Mouse (Mus musculus) MEL (cell line): ENCODE data around the gene Akt1s1. TPM values are rescaled to one million over a fixed set of nuclear protein-coding genes. Genes with fewer than 3 reads are reported as not detected.

Source experiments
- DNase-seq: peaks from one replicate; pipeline ENCODE4 v3.0.0; 2011; ENCODE audit warnings: low read depth, low spot score
- H3K27ac ChIP-seq: 2 replicates; pipeline ENCODE4 v1.5.1; 2012; ENCODE audit warnings: low read depth, mild to moderate bottlenecking, control low read depth, low read length, moderate library complexity; ENCODE audit not compliant: control insufficient read depth
- H3K27me3 ChIP-seq, 2 experiments: fragments of 150-350 bp in 1 of 2; sonication (generic) in 1 of 2; 2 replicates each; pipeline ENCODE4 v1.6.1; 2012; ENCODE audit warnings: low read length in 2 of 2, mild to moderate bottlenecking in 2 of 2, improper control_type of control experiment in 1 of 2, moderate library complexity in 1 of 2; ENCODE audit not compliant: insufficient read depth in 2 of 2, control insufficient read depth in 1 of 2
- H3K36me3 ChIP-seq, 2 experiments: 2 replicates each; pipeline ENCODE4 v1.6.1; 2012 to 2014; ENCODE audit warnings: low read length in 2 of 2, improper control_type of control experiment in 1 of 2, inconsistent platforms in 1 of 2, mild to moderate bottlenecking in 1 of 2; ENCODE audit not compliant: insufficient read depth in 2 of 2, control insufficient read depth in 1 of 2
- H3K4me1 ChIP-seq, 2 experiments: fragments of 150-350 bp in 1 of 2; sonication (generic) in 1 of 2; 2 replicates each; pipeline ENCODE4 v1.6.1; 2012; ENCODE audit warnings: low read length in 2 of 2, improper control_type of control experiment in 1 of 2, mild to moderate bottlenecking in 1 of 2; ENCODE audit not compliant: insufficient read depth in 2 of 2, control insufficient read depth in 1 of 2
- H3K4me3 ChIP-seq, 2 experiments: fragments of 150-350 bp in 1 of 2; sonication (generic) in 1 of 2; 2 replicates each; pipeline ENCODE4 v1.5.1; 2012; ENCODE audit warnings: low read depth in 2 of 2, low read length in 2 of 2, mild to moderate bottlenecking in 2 of 2, moderate library complexity in 2 of 2, control low read depth in 1 of 2, improper control_type of control experiment in 1 of 2; ENCODE audit not compliant: control insufficient read depth in 1 of 2, insufficient read depth in 1 of 2
- H3K79me2 ChIP-seq: 2 replicates; pipeline ENCODE4 v1.6.1; 2012; ENCODE audit warnings: mild to moderate bottlenecking, low read length, moderate library complexity; ENCODE audit not compliant: control insufficient read depth, poor library complexity, insufficient read depth
- H3K9ac ChIP-seq: 2 replicates; pipeline ENCODE4 v1.6.1; 2012; ENCODE audit warnings: low read depth, mild to moderate bottlenecking, control low read depth, low read length, moderate library complexity; ENCODE audit not compliant: control insufficient read depth, poor library complexity, severe bottlenecking
- H3K9me3 ChIP-seq: fragments of 150-350 bp; sonication (generic); replicated peaks from 2 replicates; pipeline ENCODE4 v1.6.1; 2012; ENCODE audit warnings: mild to moderate bottlenecking, low read length, improper control_type of control experiment, moderate library complexity; ENCODE audit not compliant: insufficient read depth
- BHLHE40 ChIP-seq: IDR thresholded peaks from 2 replicates; pipeline ENCODE4 v1.6.1; 2012; ENCODE audit warnings: low read depth, mild to moderate bottlenecking, inconsistent platforms, low read length, improper control_type of control experiment, borderline replicate concordance
- CHD2 ChIP-seq: IDR thresholded peaks from 2 replicates; pipeline ENCODE4 v1.6.1; 2011; ENCODE audit warnings: low read length, improper control_type of control experiment
- CTCF ChIP-seq, 3 experiments: IDR thresholded peaks in 2 of 3; conservative IDR thresholded peaks in 1 of 3; 2 replicates each; pipeline ENCODE4 v1.5.1; 2011 to 2012; ENCODE audit warnings: low read length in 3 of 3, low read depth in 2 of 3, mild to moderate bottlenecking in 2 of 3, improper control_type of control experiment in 1 of 3, inconsistent platforms in 1 of 3, mixed read lengths in 1 of 3, moderate library complexity in 1 of 3; ENCODE audit not compliant: control insufficient read depth in 1 of 3, insufficient read depth in 1 of 3, poor library complexity in 1 of 3, severe bottlenecking in 1 of 3
- E2F4 ChIP-seq: IDR thresholded peaks from 2 replicates; pipeline ENCODE4 v1.6.1; 2011; ENCODE audit warnings: low read depth, low read length, improper control_type of control experiment, borderline replicate concordance
- EP300 ChIP-seq, 2 experiments: IDR thresholded peaks; 2 replicates each; pipeline ENCODE4 v1.6.1; 2011; ENCODE audit warnings: improper control_type of control experiment in 2 of 2, low read length in 2 of 2, low read depth in 1 of 2, mild to moderate bottlenecking in 1 of 2
- ETS1 ChIP-seq: IDR thresholded peaks from 2 replicates; pipeline ENCODE4 v1.6.1; 2012; ENCODE audit warnings: low read depth, mild to moderate bottlenecking, inconsistent platforms, low read length, improper control_type of control experiment, moderate library complexity
- GATA1 ChIP-seq: IDR thresholded peaks from 2 replicates; pipeline ENCODE4 v1.6.1; 2011; ENCODE audit warnings: low read depth, low read length, improper control_type of control experiment
- HCFC1 ChIP-seq: IDR thresholded peaks from 2 replicates; pipeline ENCODE4 v1.6.1; 2012; ENCODE audit warnings: low read depth, mild to moderate bottlenecking, inconsistent platforms, low read length, improper control_type of control experiment, moderate library complexity
- JUND ChIP-seq: IDR thresholded peaks from 2 replicates; pipeline ENCODE4 v1.6.1; 2011; ENCODE audit warnings: low read depth, mild to moderate bottlenecking, improper control_type of control experiment, low read length
- MAFK ChIP-seq: IDR thresholded peaks from 2 replicates; pipeline ENCODE4 v1.6.1; 2011; ENCODE audit warnings: low read depth, mild to moderate bottlenecking, low read length, improper control_type of control experiment, borderline replicate concordance
- MAZ ChIP-seq: IDR thresholded peaks from 2 replicates; pipeline ENCODE4 v1.6.1; 2012; ENCODE audit warnings: low read depth, mild to moderate bottlenecking, inconsistent platforms, low read length, improper control_type of control experiment
- MEF2A ChIP-seq: IDR thresholded peaks from 2 replicates; pipeline ENCODE4 v1.6.1; 2014; ENCODE audit warnings: low read depth, mild to moderate bottlenecking, inconsistent platforms, low read length, improper control_type of control experiment; ENCODE audit not compliant: poor library complexity, insufficient replicate concordance, severe bottlenecking; ENCODE audit errors: extremely low read depth
- MXI1 ChIP-seq: IDR thresholded peaks from 2 replicates; pipeline ENCODE4 v1.6.1; 2011; ENCODE audit warnings: mild to moderate bottlenecking, low read depth, low read length, improper control_type of control experiment
- MYB ChIP-seq: IDR thresholded peaks from 2 replicates; pipeline ENCODE4 v1.6.1; 2011; ENCODE audit warnings: mild to moderate bottlenecking, low read depth, low read length, improper control_type of control experiment
- NRF1 ChIP-seq: IDR thresholded peaks from 2 replicates; pipeline ENCODE4 v1.6.1; 2014; ENCODE audit warnings: low read depth, mild to moderate bottlenecking, inconsistent platforms, low read length, improper control_type of control experiment, moderate library complexity; ENCODE audit not compliant: poor library complexity, insufficient read depth, severe bottlenecking
- POLR2AphosphoS2 ChIP-seq: IDR thresholded peaks from 2 replicates; pipeline ENCODE4 v1.6.1; 2011; ENCODE audit warnings: low read length, improper control_type of control experiment
- POLR2AphosphoS5 ChIP-seq: IDR thresholded peaks from 2 replicates; pipeline ENCODE4 v1.6.1; 2012; ENCODE audit warnings: low read depth, borderline replicate concordance, mild to moderate bottlenecking, inconsistent platforms, low read length, moderate library complexity, mixed read lengths
- RAD21 ChIP-seq: IDR thresholded peaks from 2 replicates; pipeline ENCODE4 v1.6.1; 2011; ENCODE audit warnings: mild to moderate bottlenecking, low read depth, low read length, improper control_type of control experiment
- RCOR1 ChIP-seq: IDR thresholded peaks from 2 replicates; pipeline ENCODE4 v1.6.1; 2012; ENCODE audit warnings: low read depth, mild to moderate bottlenecking, inconsistent platforms, low read length, improper control_type of control experiment
- SMC3 ChIP-seq: IDR thresholded peaks from 2 replicates; pipeline ENCODE4 v1.6.1; 2011; ENCODE audit warnings: low read depth, low read length, improper control_type of control experiment
- TAL1 ChIP-seq: IDR thresholded peaks from 2 replicates; pipeline ENCODE4 v1.6.1; 2012; ENCODE audit warnings: mild to moderate bottlenecking, inconsistent platforms, low read length, moderate library complexity, mixed read lengths
- TBP ChIP-seq: IDR thresholded peaks from 2 replicates; pipeline ENCODE4 v1.8.0; 2011; ENCODE audit warnings: low read depth, low read length, improper control_type of control experiment
- TCF12 ChIP-seq: IDR thresholded peaks from 2 replicates; pipeline ENCODE4 v1.6.1; 2014; ENCODE audit warnings: low read depth, mild to moderate bottlenecking, inconsistent platforms, low read length, improper control_type of control experiment, moderate library complexity
- UBTF ChIP-seq: IDR thresholded peaks from 2 replicates; pipeline ENCODE4 v1.6.1; 2012; ENCODE audit warnings: low read depth, mild to moderate bottlenecking, inconsistent platforms, low read length, improper control_type of control experiment, moderate library complexity, borderline replicate concordance; ENCODE audit not compliant: insufficient read depth
- USF1 ChIP-seq: IDR thresholded peaks from 2 replicates; pipeline ENCODE4 v1.6.1; 2014; ENCODE audit warnings: low read depth, mild to moderate bottlenecking, inconsistent platforms, low read length, improper control_type of control experiment, moderate library complexity
- USF2 ChIP-seq, 2 experiments: IDR thresholded peaks; 2 replicates each; pipeline ENCODE4 v1.6.1; 2011 to 2012; ENCODE audit warnings: improper control_type of control experiment in 2 of 2, low read length in 2 of 2, borderline replicate concordance in 1 of 2, inconsistent platforms in 1 of 2, low read depth in 1 of 2, mild to moderate bottlenecking in 1 of 2; ENCODE audit not compliant: insufficient read depth in 1 of 2
- ZKSCAN1 ChIP-seq: IDR thresholded peaks from 2 replicates; pipeline ENCODE4 v1.6.1; 2012; ENCODE audit warnings: low read depth, mild to moderate bottlenecking, inconsistent platforms, low read length, improper control_type of control experiment, moderate library complexity
- ZMIZ1 ChIP-seq: IDR thresholded peaks from 2 replicates; pipeline ENCODE4 v1.6.1; 2012; ENCODE audit warnings: low read depth, mild to moderate bottlenecking, inconsistent platforms, low read length, improper control_type of control experiment, moderate library complexity
- ZNF384 ChIP-seq: IDR thresholded peaks from 2 replicates; pipeline ENCODE4 v1.6.1; 2012; ENCODE audit warnings: low read depth, mild to moderate bottlenecking, inconsistent platforms, low read length, improper control_type of control experiment
- polyA plus RNA-seq, 2 experiments: library from polyadenylated mRNA; stranded (reverse) in 1 of 2; unstranded in 1 of 2; fragments of >175 nt in 1 of 2; fragments of >200 nt in 1 of 2; gene quantifications; 2 replicates each; pipeline versions ENCODE4 v1.2.1 to v1.2.4; 2012; ENCODE audit warnings: low replicate concordance in 2 of 2, low read depth in 1 of 2; ENCODE audit not compliant: insufficient read length in 2 of 2, insufficient read depth in 1 of 2, missing spikeins in 1 of 2
- total RNA-seq: library from RNA; depleted of rRNA; stranded (reverse); fragments of 300-350 nt; gene quantifications from 2 replicates; pipeline ENCODE4 v1.2.3, GENCODE M21; 2012

Gene Akt1s1
- total and polyA plus RNA-seq, 3 experiments: 37.3 to 71.8 TPM; not detected in 1

DNA sequence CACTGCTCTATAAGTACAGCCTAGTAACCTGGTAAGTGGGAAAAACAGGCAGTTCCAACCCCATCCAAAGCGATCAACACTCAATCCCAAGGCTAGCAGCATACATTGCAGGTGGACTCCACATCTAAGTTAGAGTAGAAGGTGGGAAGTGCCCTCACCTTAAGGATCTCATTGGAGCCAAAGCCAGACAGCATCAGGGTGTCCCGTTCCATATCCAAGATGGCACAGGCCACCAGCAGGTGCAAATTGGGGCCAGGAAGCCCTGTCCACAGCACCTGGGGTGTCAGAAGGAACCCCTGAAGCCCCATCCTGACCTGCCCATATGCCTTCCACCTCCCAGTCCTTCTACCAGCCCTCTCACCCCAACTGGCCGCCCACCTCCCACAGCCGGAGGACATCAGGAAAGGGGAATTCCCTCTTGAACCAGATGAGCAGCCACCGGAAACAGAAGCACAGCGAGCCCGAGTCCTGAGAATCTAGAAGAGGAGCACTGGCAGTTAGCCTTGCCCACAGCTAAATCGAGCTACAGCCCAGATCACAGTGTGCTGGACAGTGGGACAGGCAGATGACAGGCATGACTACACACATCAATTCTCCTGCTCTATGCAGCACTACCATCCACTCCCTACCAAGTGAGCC, 6.8 kb upstream of the Akt1s1 start:
- Histone ChIP-seq H3K36me3 (no peaks in the 10 kb centered on the region; a peak in 1 of 4 replicates), H3K27ac (no peak overlapping the region), H3K4me3 (no peak overlapping the region), H3K4me1 (no peaks in the 10 kb centered on the region), H3K79me2 (no peaks in the 10 kb centered on the region), H3K9me3 (no peaks in the 10 kb centered on the region), H3K27me3 (no peaks in the 10 kb centered on the region)
- DNase-seq: no peak
- no peak for TF ChIP-seq RAD21
- TF ChIP-seq SMC3: no peak
- TF ChIP-seq E2F4: no peak
- no peak for TF ChIP-seq EP300 (IDR thresholded peaks at IDR 0.05; ENCODE audit: low read depth in 1 of 2, low read length in 2 of 2)
- no peak for TF ChIP-seq MAFK
- no peak for TF ChIP-seq TCF12
- no peak for TF ChIP-seq NRF1
- TF ChIP-seq MYB: no peak
- TF ChIP-seq ETS1: no peak
- no peak for TF ChIP-seq HCFC1
- no peak for TF ChIP-seq ZKSCAN1
- no peak for TF ChIP-seq POLR2AphosphoS2
- no peak for TF ChIP-seq TBP
- TF ChIP-seq RCOR1: no peak
- TF ChIP-seq USF1: no peak
- no peak for TF ChIP-seq GATA1
- TF ChIP-seq JUND: no peak
- no peak for TF ChIP-seq MAZ
- TF ChIP-seq MEF2A: no peak
- TF ChIP-seq CHD2: no peak
- TF ChIP-seq, all 39 proteins: peak for 0
- no peak overlapping the region for H3K9ac ChIP-seq

DNA sequence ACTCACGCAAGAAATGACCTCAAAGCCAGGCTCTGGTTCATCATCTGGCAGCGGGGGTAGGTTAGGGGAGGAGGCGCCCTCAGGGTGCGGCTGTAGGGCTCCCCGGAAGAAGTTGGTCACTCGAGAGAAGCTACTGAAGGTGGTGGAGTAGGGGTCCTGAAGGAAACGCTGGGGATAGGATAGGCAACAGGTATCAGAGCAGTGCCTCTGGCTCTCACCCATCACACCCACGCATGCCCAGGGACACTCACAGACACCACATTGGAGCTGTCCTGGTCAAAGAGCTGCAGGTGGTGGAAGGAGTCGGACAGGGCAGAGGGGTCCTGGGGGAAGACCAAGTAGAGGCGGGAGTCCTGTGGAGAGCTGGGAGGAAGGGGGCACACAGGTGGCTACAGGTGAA, 3.8 kb upstream of the Akt1s1 start:
- Histone ChIP-seq H3K9ac (no peak overlapping the region), H3K4me3 (no peak overlapping the region), H3K27ac (no peak overlapping the region), H3K36me3 (no peaks in the 10 kb centered on the region; a peak in 1 of 4 replicates), H3K4me1 (0 out of 4 replicates have a peak, but pooled peaks cover 0 to 3% of the 10 kb centered on the region in 2 experiments), H3K9me3 (no peaks in the 10 kb centered on the region), H3K79me2 (peaks cover 7% of the 10 kb centered on the region), H3K27me3 (no peaks in the 10 kb centered on the region)
- no peak for TF ChIP-seq MEF2A
- no peak for TF ChIP-seq RAD21
- TF ChIP-seq ZMIZ1: no peak
- TF ChIP-seq RCOR1: no peak
- TF ChIP-seq BHLHE40: no peak
- no peak for TF ChIP-seq ZNF384
- no peak for TF ChIP-seq USF2 (IDR thresholded peaks at IDR 0.05; ENCODE audit: borderline replicate concordance in 1 of 2, insufficient read depth in 1 of 2, low read depth in 1 of 2, low read length in 2 of 2)
- TF ChIP-seq UBTF: no peak
- TF ChIP-seq TAL1: no peak
- no peak for TF ChIP-seq POLR2AphosphoS5
- TF ChIP-seq GATA1: no peak
- no peak for TF ChIP-seq CTCF (IDR thresholded peaks at IDR 0.05 in 2 of 3, conservative IDR thresholded peaks at IDR 0.05 in 1 of 3; ENCODE audit: control insufficient read depth in 1 of 3, insufficient read depth in 1 of 3, low read depth in 2 of 3, low read length in 3 of 3, poor library complexity in 1 of 3, severe bottlenecking in 1 of 3)
- no peak for TF ChIP-seq EP300 (IDR thresholded peaks at IDR 0.05; ENCODE audit: low read depth in 1 of 2, low read length in 2 of 2)
- TF ChIP-seq CHD2: no peak
- no peak for TF ChIP-seq SMC3
- TF ChIP-seq MAZ: no peak
- no peak for TF ChIP-seq MXI1
- no peak for DNase-seq
